Mouse (Mus musculus): Measurements from ENCODE around the gene Kcne1l. TPM values are rescaled to one million over a fixed set of nuclear protein-coding genes. Genes with fewer than 3 reads are reported as not detected.

The Kcne1l gene
- polyA plus RNA-seq (2014; fragmentation: Nextera tagmentation; extraction: Ambion mirVana): 33.0 and 33.8 TPM in 2 replicates

DNA sequence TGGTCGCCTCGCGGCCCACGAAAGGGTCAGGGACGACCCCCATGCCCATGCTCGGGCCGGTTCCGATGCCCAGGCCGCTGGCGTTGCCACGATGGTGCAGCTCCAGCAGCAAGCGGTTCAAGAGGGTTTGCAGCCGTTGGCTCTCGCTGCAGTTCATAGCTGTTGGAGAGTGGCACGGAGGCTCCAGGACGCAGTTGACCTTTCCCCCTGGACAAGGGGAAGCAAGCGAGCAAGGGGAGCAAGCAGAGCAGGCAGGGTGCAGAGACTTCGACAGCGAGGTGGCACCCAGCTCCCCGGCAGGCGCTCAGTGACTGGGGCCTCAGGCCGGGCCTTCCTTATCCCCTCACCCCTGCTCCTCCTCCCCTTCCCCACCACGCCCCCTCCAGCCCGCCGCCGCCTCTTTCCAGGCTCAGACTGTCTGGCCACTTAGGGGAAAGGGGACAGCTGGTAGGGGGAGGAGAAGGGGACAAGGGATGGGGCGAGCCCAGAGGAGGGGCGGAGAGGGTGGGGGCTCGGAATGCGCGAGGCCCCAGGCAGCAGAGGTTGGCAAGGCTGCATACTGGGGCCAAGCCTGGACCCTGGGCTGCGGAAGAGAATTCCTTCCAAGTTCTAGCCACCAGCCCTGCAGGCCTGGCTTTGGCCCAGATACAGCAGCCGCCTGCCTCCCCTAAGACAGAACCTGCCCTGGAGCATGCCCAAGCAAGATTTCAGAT, at the start of gene Kcne1l:
Kcne1l (minus strand) TSS at position 426 of the 713 bp plus-strand sequence.
- Histone ChIP-seq H3K9me3 (ENCODE audit: control insufficient read depth, low read length) (no peaks in the 10 kb centered on the region), H3K4me1 (replicated peaks; ENCODE audit: control insufficient read depth, insufficient read depth, low read length) (0 out of 2 replicates have a peak, but pooled peaks cover 14% of the 10 kb centered on the region), H3K9ac (peak within 1 kb of the TSS; percentile 34; the same call in 1 of the 2 replicates), H3K27me3 (ENCODE audit: control insufficient read depth, insufficient read depth, low read length) (peaks cover 21% of the 10 kb centered on the region), H3K4me2 (replicated peaks) (peak within 1 kb of the TSS; percentile 50), H3K36me3 (replicated peaks; ENCODE audit: control insufficient read depth, insufficient read depth) (no peaks in the 10 kb centered on the region), H3K4me3 (replicated peaks; ENCODE audit: low read length) (peak within 1 kb of the TSS; percentile 16), H3K27ac (peak within 1 kb of the TSS; percentile 58)
- ATAC-seq (ENCODE audit: low FRiP score): peak; percentile 79
- peak; percentile 24 for DNase-seq (ENCODE audit: low spot score)
- WGBS: 31% methylated on average over 26 of the region's 33 CpGs

DNA sequence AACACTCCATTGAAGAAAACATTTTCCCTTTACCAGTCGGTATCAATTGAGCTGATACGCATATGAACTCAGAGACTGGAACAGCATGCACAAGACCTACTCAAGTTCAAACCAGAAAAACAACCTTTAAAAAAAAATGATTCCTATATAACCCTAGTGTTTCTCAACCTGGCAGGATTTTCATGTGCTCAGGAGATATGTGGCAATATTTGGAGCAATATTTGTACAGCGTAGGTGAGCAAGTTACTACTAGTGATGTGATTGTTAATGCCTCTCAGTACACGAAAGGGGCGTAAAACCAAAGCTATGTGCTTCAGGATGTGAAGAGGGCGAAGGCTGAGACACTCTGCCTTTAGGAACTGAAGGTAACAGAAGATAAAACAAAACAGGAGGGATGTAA, 30.1 kb upstream of the Kcne1l start:
- Histone ChIP-seq H3K4me3 (replicated peaks; ENCODE audit: low read length) (no peak overlapping the region), H3K9me3 (ENCODE audit: control insufficient read depth, low read length) (no peaks in the 10 kb centered on the region), H3K27ac (no peak overlapping the region), H3K27me3 (ENCODE audit: control insufficient read depth, insufficient read depth, low read length) (no peaks in the 10 kb centered on the region), H3K4me2 (replicated peaks) (no peak overlapping the region), H3K9ac (no peak overlapping the region), H3K36me3 (replicated peaks; ENCODE audit: control insufficient read depth, insufficient read depth) (no peaks in the 10 kb centered on the region; the same call in 1 of the 2 replicates), H3K4me1 (replicated peaks; ENCODE audit: control insufficient read depth, insufficient read depth, low read length) (no peaks in the 10 kb centered on the region)
- ATAC-seq (ENCODE audit: low FRiP score) (no peak), DNase-seq (ENCODE audit: low spot score) (no peak)
- WGBS: 93% methylated on average over 6 of the region's 6 CpGs

DNA sequence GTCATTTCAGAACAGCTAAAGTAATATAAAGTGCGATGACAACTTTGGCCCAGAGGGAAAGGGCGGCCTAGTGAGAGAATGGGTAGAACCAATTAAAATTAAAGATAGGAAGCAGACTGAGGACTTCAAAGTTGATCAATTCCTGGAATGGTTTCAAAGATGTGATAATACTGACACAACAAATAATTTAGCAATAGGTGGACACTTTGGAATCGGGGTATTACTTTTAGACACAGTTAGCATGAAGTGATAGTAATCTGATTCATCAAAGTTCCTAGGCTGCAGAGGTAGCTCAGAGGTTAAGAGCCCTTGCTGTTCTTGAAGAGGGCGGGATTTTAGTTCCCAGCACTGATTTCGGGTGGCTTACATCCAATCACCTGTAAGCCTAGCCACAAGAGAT, 29.4 kb upstream of the Kcne1l start:
- H3K9me3 ChIP-seq (ENCODE audit: control insufficient read depth, low read length): no peaks in the 10 kb centered on the region
- WGBS: 87% methylated on average over 5 of the region's 5 CpGs
- DNase-seq (ENCODE audit: low spot score) (no peak), ATAC-seq (ENCODE audit: low FRiP score) (no peak)
- H3K27ac ChIP-seq: no peak overlapping the region
- H3K36me3 ChIP-seq (replicated peaks; ENCODE audit: control insufficient read depth, insufficient read depth): no peaks in the 10 kb centered on the region; the same call in 1 of the 2 replicates
- no peaks in the 10 kb centered on the region for H3K27me3 ChIP-seq (ENCODE audit: control insufficient read depth, insufficient read depth, low read length)
- no peak overlapping the region for H3K9ac ChIP-seq
- H3K4me1 ChIP-seq (replicated peaks; ENCODE audit: control insufficient read depth, insufficient read depth, low read length): no peaks in the 10 kb centered on the region
- H3K4me3 ChIP-seq (replicated peaks; ENCODE audit: low read length): no peak overlapping the region
- no peak overlapping the region for H3K4me2 ChIP-seq (replicated peaks)

DNA sequence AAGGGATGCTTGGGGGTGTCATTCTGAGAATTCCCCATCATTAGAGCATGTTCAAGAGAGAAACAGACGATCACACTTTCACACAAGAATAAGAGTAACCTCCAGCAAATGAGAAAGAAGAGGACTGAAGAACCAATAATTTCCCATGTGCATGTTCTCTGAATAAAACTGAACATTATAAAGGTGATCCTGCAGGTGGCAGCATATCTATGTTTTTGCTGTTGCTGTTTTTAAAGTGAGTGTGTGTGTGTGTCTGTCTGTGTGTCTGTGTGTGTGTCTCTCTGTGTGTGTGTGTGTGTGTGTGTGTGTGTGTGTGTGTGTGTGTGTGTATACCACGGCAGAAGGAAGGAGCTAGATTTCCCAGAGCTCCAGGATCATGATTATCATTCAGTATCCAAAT, 19.7 kb upstream of the Kcne1l start:
- 90% methylated on average over 1 of the region's 2 CpGs for WGBS

GRCm38 (mm10) chrX:142316106-142316505, 10.0 kb upstream of the Kcne1l start:
- Histone ChIP-seq H3K4me3 (replicated peaks; ENCODE audit: low read length) (no peak overlapping the region), H3K27ac (no peak overlapping the region), H3K4me2 (replicated peaks) (no peak overlapping the region), H3K9ac (no peak overlapping the region), H3K4me1 (replicated peaks; ENCODE audit: control insufficient read depth, insufficient read depth, low read length) (no peaks in the 10 kb centered on the region), H3K27me3 (ENCODE audit: control insufficient read depth, insufficient read depth, low read length) (0 out of 2 replicates have a peak, but pooled peaks cover 3% of the 10 kb centered on the region), H3K36me3 (replicated peaks; ENCODE audit: control insufficient read depth, insufficient read depth) (no peaks in the 10 kb centered on the region), H3K9me3 (ENCODE audit: control insufficient read depth, low read length) (no peaks in the 10 kb centered on the region)
- WGBS: 74% methylated on average over 9 of the region's 9 CpGs
- DNase-seq (ENCODE audit: low spot score) (no peak), ATAC-seq (ENCODE audit: low FRiP score) (no peak)

More for the DNA sequence above, 19.7 kb upstream of the Kcne1l start:
- Histone ChIP-seq H3K36me3 (replicated peaks; ENCODE audit: control insufficient read depth, insufficient read depth) (no peaks in the 10 kb centered on the region), H3K9me3 (ENCODE audit: control insufficient read depth, low read length) (no peaks in the 10 kb centered on the region), H3K4me3 (replicated peaks; ENCODE audit: low read length) (no peak overlapping the region), H3K4me2 (replicated peaks) (no peak overlapping the region), H3K27ac (no peak overlapping the region), H3K27me3 (ENCODE audit: control insufficient read depth, insufficient read depth, low read length) (no peaks in the 10 kb centered on the region), H3K9ac (no peak overlapping the region), H3K4me1 (replicated peaks; ENCODE audit: control insufficient read depth, insufficient read depth, low read length) (no peaks in the 10 kb centered on the region)
- ATAC-seq (ENCODE audit: low FRiP score): no peak
- no peak for DNase-seq (ENCODE audit: low spot score)

GRCm38 (mm10) chrX:142315270-142315669, 9.2 kb upstream of the Kcne1l start:
- no peak overlapping the region for H3K27ac ChIP-seq
- 0 out of 2 replicates have a peak, but pooled peaks cover 3% of the 10 kb centered on the region for H3K4me1 ChIP-seq (replicated peaks; ENCODE audit: control insufficient read depth, insufficient read depth, low read length)
- WGBS: 78% methylated on average over 8 of the region's 8 CpGs
- peaks cover 3% of the 10 kb centered on the region; the same call in 1 of the 2 replicates for H3K27me3 ChIP-seq (ENCODE audit: control insufficient read depth, insufficient read depth, low read length)
- H3K9ac ChIP-seq: no peak overlapping the region
- H3K4me3 ChIP-seq (replicated peaks; ENCODE audit: low read length): no peak overlapping the region
- no peaks in the 10 kb centered on the region for H3K36me3 ChIP-seq (replicated peaks; ENCODE audit: control insufficient read depth, insufficient read depth)
- no peak overlapping the region for H3K4me2 ChIP-seq (replicated peaks)
- no peak for DNase-seq (ENCODE audit: low spot score)
- no peaks in the 10 kb centered on the region for H3K9me3 ChIP-seq (ENCODE audit: control insufficient read depth, low read length)
- ATAC-seq (ENCODE audit: low FRiP score): no peak

GRCm38 (mm10) chrX:142314307-142315024, 8.4 kb upstream of the Kcne1l start:
- H3K4me3 ChIP-seq (replicated peaks; ENCODE audit: low read length): no peak overlapping the region
- 0 out of 2 replicates have a peak, but pooled peaks cover 3% of the 10 kb centered on the region for H3K4me1 ChIP-seq (replicated peaks; ENCODE audit: control insufficient read depth, insufficient read depth, low read length)
- WGBS: 54% methylated on average over 11 of the region's 11 CpGs
- ATAC-seq (ENCODE audit: low FRiP score): peak; percentile 68
- DNase-seq (ENCODE audit: low spot score): peak; percentile 85
- no peak overlapping the region for H3K27ac ChIP-seq
- no peaks in the 10 kb centered on the region for H3K9me3 ChIP-seq (ENCODE audit: control insufficient read depth, low read length)
- no peaks in the 10 kb centered on the region for H3K36me3 ChIP-seq (replicated peaks; ENCODE audit: control insufficient read depth, insufficient read depth)
- no peak overlapping the region for H3K9ac ChIP-seq
- peak overlapping the region; percentile 30 for H3K4me2 ChIP-seq (replicated peaks)
- H3K27me3 ChIP-seq (ENCODE audit: control insufficient read depth, insufficient read depth, low read length): peaks cover 3% of the 10 kb centered on the region; the same call in 1 of the 2 replicates

- ATAC-seq (ENCODE audit: low FRiP score) (no peak), DNase-seq (ENCODE audit: low spot score) (peak; percentile 52)
- Histone ChIP-seq H3K27me3 (ENCODE audit: control insufficient read depth, insufficient read depth, low read length) (peaks cover 14% of the 10 kb centered on the region), H3K9ac (no peak overlapping the region), H3K36me3 (replicated peaks; ENCODE audit: control insufficient read depth, insufficient read depth) (no peaks in the 10 kb centered on the region), H3K9me3 (ENCODE audit: control insufficient read depth, low read length) (no peaks in the 10 kb centered on the region), H3K4me3 (replicated peaks; ENCODE audit: low read length) (no peak overlapping the region), H3K4me2 (replicated peaks) (no peak overlapping the region), H3K4me1 (replicated peaks; ENCODE audit: control insufficient read depth, insufficient read depth, low read length) (0 out of 2 replicates have a peak, but pooled peaks cover 14% of the 10 kb centered on the region), H3K27ac (no peak overlapping the region)
- 45% methylated on average over 5 of the region's 5 CpGs for WGBS
Measured at GRCm38 (mm10) chrX:142310431-142310830, 4.3 kb upstream of the Kcne1l start.
